Mouse (Mus musculus) limb, embryonic 13.5 days (tissue): ENCODE data around the gene Hist2h2aa2. TPM values are rescaled to one million over a fixed set of nuclear protein-coding genes. Genes with fewer than 3 reads are reported as not detected.
A peak's percentile ranks its signal among the peaks of the same experiment; 100 is the strongest.
"Not testable (repeated sequence)": the region's sequence is repeated elsewhere in the genome, so short reads cannot be mapped to it uniquely, and the experiment has no call there.

Experiments
- ATAC-seq: fragments of 200-750 bp; cut with Nextera tagmentation; 2 replicates; pipeline ENCODE4 v1.8.0; 2017; ENCODE audit warnings: low read depth, moderate number of reproducible peaks, moderate TSS enrichment; ENCODE audit not compliant: low FRiP score
- H3K27ac ChIP-seq: fragments of 300-500 bp; sonication (generic); 2 replicates; pipeline ENCODE4 v1.5.1; 2015; ENCODE audit warnings: inconsistent platforms, mild to moderate bottlenecking, moderate library complexity
- H3K27me3 ChIP-seq: fragments of 300-500 bp; sonication (generic); 2 replicates; pipeline ENCODE4 v1.6.1; 2015; ENCODE audit warnings: mild to moderate bottlenecking, inconsistent platforms
- H3K36me3 ChIP-seq: fragments of 300-500 bp; sonication (generic); 2 replicates; pipeline ENCODE4 v1.6.1; 2015; ENCODE audit warnings: inconsistent platforms, mild to moderate bottlenecking, moderate library complexity
- H3K4me1 ChIP-seq: fragments of 300-500 bp; sonication (generic); 2 replicates; pipeline ENCODE4 v1.6.1; 2015; ENCODE audit warnings: inconsistent platforms
- H3K4me2 ChIP-seq: fragments of 300-500 bp; sonication (generic); replicated peaks from 2 replicates; pipeline ENCODE4 v1.6.1; 2015; ENCODE audit warnings: inconsistent platforms, mild to moderate bottlenecking, moderate library complexity
- H3K4me3 ChIP-seq: fragments of 300-500 bp; sonication (generic); 2 replicates; pipeline ENCODE4 v1.5.1; 2015; ENCODE audit warnings: moderate library complexity, mild to moderate bottlenecking, inconsistent platforms
- H3K9ac ChIP-seq: fragments of 300-500 bp; sonication (generic); 2 replicates; pipeline ENCODE4 v1.6.1; 2015; ENCODE audit warnings: mild to moderate bottlenecking, inconsistent platforms
- H3K9me3 ChIP-seq: fragments of 300-500 bp; sonication (generic); 2 replicates; pipeline ENCODE4 v1.6.1; 2016; ENCODE audit warnings: inconsistent platforms
- WGBS: fragments of 180-500 bp; shearing (Covaris S2); methylation state at CpG from one replicate; pipeline ENCODE4 v1.1.7; 2015; 5-methylcytosine and 5-hydroxymethylcytosine counted together
- microRNA-seq: library from miRNA; unstranded; fragments of <30 nt; microRNA quantifications from one replicate; pipeline ENCODE4, GENCODE M21; 2016
- polyA plus RNA-seq: library from polyadenylated mRNA; unstranded; fragments of >200 nt; fragmentation: Nextera tagmentation; extraction: Ambion mirVana; gene quantifications from 2 replicates; pipeline ENCODE4 v1.2.1, GENCODE M21; 2015

Gene Hist2h2aa2
- polyA plus RNA-seq, 1 experiment from 2014 or later, result 48.0 TPM

DNA sequence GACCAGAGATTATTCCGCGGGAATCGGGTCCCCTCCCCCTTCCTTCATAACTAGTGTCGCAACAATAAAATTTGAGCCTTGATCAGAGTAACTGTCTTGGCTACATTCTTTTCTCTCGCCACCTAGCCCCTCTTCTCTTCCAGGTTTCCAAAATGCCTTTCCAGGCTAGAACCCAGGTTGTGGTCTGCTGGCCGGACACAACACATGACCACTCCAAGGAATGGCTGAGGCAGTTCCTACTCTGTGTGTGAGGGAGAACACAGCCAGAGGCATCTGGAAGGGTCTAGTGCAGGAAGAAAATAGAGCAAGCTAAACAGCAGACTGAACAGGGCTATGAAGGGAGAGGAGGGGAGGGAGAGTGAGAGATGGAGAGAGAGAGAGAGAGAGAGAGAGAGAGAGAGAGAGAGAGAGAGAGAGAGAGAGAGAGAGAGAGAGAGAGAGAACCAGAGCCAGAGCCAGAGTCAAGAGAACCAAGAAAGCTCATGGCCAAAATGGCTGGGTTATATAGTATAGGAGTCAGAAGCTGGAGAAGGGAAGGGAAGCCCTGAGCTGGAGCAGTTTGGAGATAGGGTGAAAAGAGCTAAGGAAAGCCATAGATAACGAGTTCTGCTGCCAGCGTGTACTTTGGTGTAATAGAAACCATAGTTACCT is 41.4 kb downstream of the Hist2h2aa2 start:
- H3K27ac ChIP-seq, H3K36me3 ChIP-seq, H3K4me3 ChIP-seq, H3K9me3 ChIP-seq, ATAC-seq, H3K27me3 ChIP-seq, H3K9ac ChIP-seq: not testable (repeated sequence)
- peak overlapping the region; percentile 94 for H3K4me2 ChIP-seq
- H3K4me1 ChIP-seq, result peaks cover 14% of the 10 kb centered on the region
- 34% methylated on average over 8 of the region's 8 CpGs for WGBS

DNA sequence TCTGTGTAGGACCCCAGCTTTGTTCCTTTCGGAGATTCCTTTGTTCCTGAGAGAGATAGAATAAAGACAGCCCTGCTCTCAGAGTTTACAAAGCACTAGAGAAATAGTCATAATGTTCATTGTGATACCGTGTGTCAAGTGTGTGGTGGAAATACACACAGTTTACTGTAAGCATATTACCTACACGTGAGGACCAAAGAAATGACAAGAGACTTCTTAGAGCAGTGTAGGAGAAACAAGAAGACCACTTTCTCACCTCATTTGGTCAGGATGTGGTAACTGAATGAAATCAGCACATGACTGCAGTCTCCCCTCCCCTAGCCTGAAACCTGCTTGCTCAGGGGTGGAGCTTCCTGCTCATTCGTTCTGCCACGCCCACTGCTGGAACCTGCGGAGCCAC is 41.9 kb downstream of the Hist2h2aa2 start:
- Histone ChIP-seq H3K9me3 (0 out of 2 replicates have a peak, but pooled peaks cover 5% of the 10 kb centered on the region), H3K4me3 (peak overlapping the region; percentile 70), H3K4me1 (peaks cover 14% of the 10 kb centered on the region), H3K36me3 (peaks cover 5% of the 10 kb centered on the region), H3K9ac (peak overlapping the region; percentile 19), H3K27me3 (no peaks in the 10 kb centered on the region), H3K27ac (0 out of 2 replicates have a peak overlapping the region, but pooled peaks have one; percentile 6), H3K4me2 (peak overlapping the region; percentile 94)
- ATAC-seq, result no peak
- WGBS, result 5% methylated on average over 6 of the region's 6 CpGs

DNA sequence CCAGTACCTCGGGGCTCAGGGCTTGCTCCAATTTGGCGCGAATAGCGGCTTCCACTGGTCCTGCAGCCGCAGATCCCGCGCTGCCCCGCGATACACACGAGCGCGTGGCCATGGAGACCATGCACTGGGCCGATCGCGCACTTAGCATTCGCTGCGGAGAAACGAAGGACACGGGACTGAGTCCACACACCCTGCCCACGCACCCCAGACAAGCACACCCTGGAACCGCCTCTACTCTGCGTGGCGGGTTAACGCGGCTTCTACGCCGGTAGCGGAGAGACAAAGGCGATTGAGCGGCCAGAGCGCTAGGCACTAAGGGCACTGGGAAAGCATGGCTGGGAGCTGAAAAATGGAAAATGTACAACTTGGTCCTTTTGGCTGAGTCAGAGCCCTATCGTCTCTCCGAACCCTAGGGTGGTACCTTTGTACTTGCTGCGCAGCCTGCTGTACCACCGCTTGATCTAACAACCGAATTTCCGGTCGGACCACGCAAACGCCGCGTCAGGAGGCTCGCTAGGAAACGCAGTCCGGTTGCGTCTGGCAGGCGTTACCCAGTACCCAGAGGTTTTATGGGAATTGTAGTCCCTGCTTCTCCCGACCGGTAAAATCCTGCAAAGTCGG is 42.8 kb downstream of the Hist2h2aa2 start:
- peak overlapping the region; percentile 94 for H3K4me2 ChIP-seq
- no peaks in the 10 kb centered on the region for H3K27me3 ChIP-seq
- peak; percentile 93 for ATAC-seq
- WGBS, result under 1% methylated on average over 50 of the region's 50 CpGs
- H3K9ac ChIP-seq, result peak overlapping the region; percentile 88
- H3K9me3 ChIP-seq, result 0 out of 2 replicates have a peak, but pooled peaks cover 5% of the 10 kb centered on the region
- H3K27ac ChIP-seq, result peak overlapping the region; percentile 95
- peak overlapping the region; percentile 70 for H3K4me3 ChIP-seq
- peaks cover 14% of the 10 kb centered on the region for H3K4me1 ChIP-seq
- peaks cover 5% of the 10 kb centered on the region for H3K36me3 ChIP-seq

DNA sequence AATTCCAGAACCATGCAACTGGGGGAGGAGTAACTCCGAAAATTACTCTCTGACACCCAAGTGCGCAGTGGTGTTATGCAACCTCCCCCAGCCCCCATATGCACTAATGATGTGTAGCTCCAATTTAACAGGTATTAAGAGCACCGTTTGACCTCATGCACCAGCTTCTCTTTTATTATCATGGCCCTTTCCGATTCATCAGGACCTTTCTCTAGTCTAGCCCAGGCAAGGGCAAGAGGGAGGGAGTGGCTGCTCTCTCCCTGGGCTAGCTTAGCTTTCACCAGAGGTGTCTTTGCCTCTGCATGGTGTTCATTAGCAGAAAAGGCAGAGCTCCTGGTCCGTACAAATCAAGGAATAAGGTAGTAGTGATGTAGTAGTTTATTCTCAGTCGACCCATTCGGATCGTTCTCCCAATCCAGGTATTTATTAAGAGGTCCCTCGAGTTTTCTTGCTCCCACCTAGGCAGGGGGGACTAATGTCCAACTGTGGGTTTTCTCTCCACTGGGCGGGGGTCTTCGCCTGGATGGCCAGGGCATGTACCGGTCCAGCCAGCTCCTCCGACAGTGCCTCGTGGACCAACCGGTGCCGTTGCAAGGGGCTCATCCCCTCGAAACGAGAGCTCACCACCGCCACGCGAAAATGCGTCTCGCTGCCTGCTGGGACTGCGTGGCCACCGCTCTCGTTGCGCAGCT is 43.5 kb downstream of the Hist2h2aa2 start:
- no peaks in the 10 kb centered on the region for H3K27me3 ChIP-seq
- peak overlapping the region; percentile 88 for H3K9ac ChIP-seq
- 0 out of 2 replicates have a peak, but pooled peaks cover 5% of the 10 kb centered on the region for H3K9me3 ChIP-seq
- WGBS, result 16% methylated on average over 27 of the region's 27 CpGs
- peaks cover 14% of the 10 kb centered on the region for H3K4me1 ChIP-seq
- H3K4me2 ChIP-seq, result peak overlapping the region; percentile 94
- peak overlapping the region; percentile 70 for H3K4me3 ChIP-seq
- peaks cover 5% of the 10 kb centered on the region for H3K36me3 ChIP-seq
- no peak; the same call in 1 of the 2 replicates for ATAC-seq
- H3K27ac ChIP-seq, result peak overlapping the region; percentile 95

DNA sequence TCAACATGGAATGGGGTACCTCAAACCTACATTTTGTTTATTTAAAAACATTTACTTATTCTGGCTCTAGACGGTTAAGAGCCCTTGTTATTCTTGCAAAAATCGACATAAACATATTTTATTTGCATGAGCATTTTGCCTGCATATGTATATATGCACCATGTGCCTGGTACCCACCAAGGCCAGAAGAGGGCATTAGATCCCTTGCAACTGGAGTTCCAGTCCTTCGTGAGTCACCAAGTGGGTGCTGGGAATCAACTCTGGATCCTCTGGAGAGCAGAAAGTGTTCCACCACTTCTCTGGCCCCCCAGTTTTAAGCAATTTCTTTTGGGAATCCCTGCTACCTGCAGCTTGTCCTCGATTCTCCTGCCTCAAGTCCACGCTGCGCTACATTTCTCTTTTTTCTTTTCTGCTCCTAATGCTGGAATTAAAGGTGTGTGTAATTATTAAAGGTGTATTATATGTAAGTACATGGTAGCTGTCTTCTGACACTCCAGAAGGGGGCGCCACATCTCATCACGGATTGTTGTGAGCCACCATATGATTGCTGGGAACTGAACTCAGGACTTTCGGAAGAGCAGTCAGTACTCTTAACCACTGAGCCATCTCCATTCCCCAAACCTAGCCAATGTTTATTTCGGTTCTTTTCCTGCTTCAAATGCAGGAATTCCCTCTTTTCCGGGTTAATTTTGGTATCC is 44.3 kb downstream of the Hist2h2aa2 start:
- 93% methylated on average over 11 of the region's 11 CpGs for WGBS
- no peak overlapping the region for H3K27ac ChIP-seq
- peak overlapping the region; percentile 94 for H3K4me2 ChIP-seq
- no peak overlapping the region for H3K9ac ChIP-seq
- H3K36me3 ChIP-seq, result peaks cover 9% of the 10 kb centered on the region
- no peaks in the 10 kb centered on the region for H3K27me3 ChIP-seq
- H3K4me3 ChIP-seq, result peak overlapping the region; percentile 70; the same call in 1 of the 2 replicates
- H3K9me3 ChIP-seq, result 0 out of 2 replicates have a peak, but pooled peaks cover 5% of the 10 kb centered on the region
- peaks cover 14% of the 10 kb centered on the region for H3K4me1 ChIP-seq
- ATAC-seq, result no peak

DNA sequence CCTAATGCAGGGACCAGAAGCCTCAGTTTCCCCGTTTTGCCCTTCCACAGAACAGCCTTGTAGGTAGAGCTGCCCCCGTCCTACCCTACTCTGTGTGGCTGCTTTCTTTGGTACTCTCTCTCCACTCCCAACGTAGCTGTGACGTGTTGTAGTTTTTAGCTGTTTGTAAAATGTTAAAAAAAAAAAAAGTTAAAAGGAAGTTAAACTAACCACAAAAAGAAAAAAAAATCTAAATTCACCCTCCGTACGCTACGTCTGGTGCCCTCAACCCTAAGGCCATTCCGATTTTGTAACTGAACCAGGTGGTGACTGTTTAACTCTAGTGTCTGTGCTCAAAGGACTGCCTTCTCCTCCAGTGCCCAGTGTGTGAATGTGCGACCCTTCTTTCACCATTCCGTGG is 45.1 kb downstream of the Hist2h2aa2 start:
- WGBS, result 85% methylated on average over 10 of the region's 10 CpGs
- Histone ChIP-seq H3K4me1 (peaks cover 14% of the 10 kb centered on the region), H3K9me3 (0 out of 2 replicates have a peak, but pooled peaks cover 5% of the 10 kb centered on the region), H3K36me3 (peaks cover 13% of the 10 kb centered on the region), H3K4me3 (no peak overlapping the region), H3K27ac (no peak overlapping the region), H3K4me2 (no peak overlapping the region), H3K9ac (no peak overlapping the region), H3K27me3 (no peaks in the 10 kb centered on the region)
- no peak for ATAC-seq

DNA sequence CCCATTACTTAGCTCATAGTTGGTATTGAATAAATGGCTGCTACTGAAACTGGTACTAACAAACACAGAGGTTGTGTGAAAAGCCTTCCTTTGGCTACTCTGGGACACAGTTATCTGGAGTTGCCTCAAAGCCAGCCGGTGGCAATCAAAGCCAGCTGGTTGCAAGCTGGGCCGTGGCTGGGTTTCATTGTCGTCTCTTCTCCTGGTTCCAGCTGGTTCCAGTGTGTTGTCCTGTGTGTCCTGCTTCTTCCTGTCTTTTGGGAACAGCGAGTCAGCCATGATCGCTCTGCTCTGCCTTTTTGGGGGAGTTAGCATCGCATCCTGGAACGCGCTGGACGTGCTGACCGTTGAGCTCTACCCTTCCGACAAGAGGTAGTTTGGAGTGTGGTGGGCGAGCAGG is 47.1 kb downstream of the Hist2h2aa2 start:
- no peak overlapping the region for H3K4me2 ChIP-seq
- WGBS, result 47% methylated on average over 12 of the region's 12 CpGs
- no peak overlapping the region for H3K27ac ChIP-seq
- peaks cover 11% of the 10 kb centered on the region for H3K4me1 ChIP-seq
- no peaks in the 10 kb centered on the region for H3K27me3 ChIP-seq
- H3K9ac ChIP-seq, result no peak overlapping the region
- no peak for ATAC-seq
- H3K4me3 ChIP-seq, result no peak overlapping the region
- peaks cover 23% of the 10 kb centered on the region for H3K36me3 ChIP-seq
- H3K9me3 ChIP-seq, result 0 out of 2 replicates have a peak, but pooled peaks cover 5% of the 10 kb centered on the region

Small RNA genes lying within 50 kb of the gene (microRNA-seq; reads per million reads assigned to microRNA genes)
- gene Gm44492 (not detected), gene Gm47311 (not detected), gene Gm47313 (not detected)

Other genes starting within 250 kb of the Hist2h2aa2 start
- 58.3 and 60.0 TPM in 2 replicates for gene Plekho1, start 244.3 kb downstream of the Hist2h2aa2 start, polyA plus RNA-seq
- 39.4 and 39.5 TPM in 2 replicates for gene Vps45, start 181.8 kb downstream of the Hist2h2aa2 start, polyA plus RNA-seq
- gene Otud7b, start 135.7 kb downstream of the Hist2h2aa2 start, polyA plus RNA-seq, result 28.8 and 30.3 TPM in 2 replicates
- 34.9 and 39.6 TPM in 2 replicates for gene Mtmr11, start 78.3 kb downstream of the Hist2h2aa2 start, polyA plus RNA-seq
- 179 and 186 TPM in 2 replicates for gene Sf3b4, start 67.9 kb downstream of the Hist2h2aa2 start, polyA plus RNA-seq
- gene Sv2a, start 59.1 kb downstream of the Hist2h2aa2 start, polyA plus RNA-seq, result 4.6 and 7.8 TPM in 2 replicates
- 51.1 and 55.2 TPM in 2 replicates for gene Bola1, start 20.6 kb downstream of the Hist2h2aa2 start, polyA plus RNA-seq
- gene Hist2h2ab, start 20.4 kb downstream of the Hist2h2aa2 start, polyA plus RNA-seq, result 1.3 TPM in 1 of 2 replicates, not detected in the other
- gene Hist2h2ac, start 19.4 kb downstream of the Hist2h2aa2 start, polyA plus RNA-seq, result 11.1 and 12.0 TPM in 2 replicates
- 6.7 and 7.2 TPM in 2 replicates for gene Hist2h2be, start 19.2 kb downstream of the Hist2h2aa2 start, polyA plus RNA-seq
- gene Hist2h3c2, start 1.1 kb downstream of the Hist2h2aa2 start, polyA plus RNA-seq, result 8.8 and 10.5 TPM in 2 replicates
- gene Hist2h2aa1, start 5.2 kb upstream of the Hist2h2aa2 start, polyA plus RNA-seq, result 19.0 and 30.4 TPM in 2 replicates
- gene Hist2h3c1, start 6.4 kb upstream of the Hist2h2aa2 start, polyA plus RNA-seq, result 0.73 TPM in 1 of 2 replicates, not detected in the other
- 15.5 and 16.9 TPM in 2 replicates for gene Hist2h4, start 23.0 kb upstream of the Hist2h2aa2 start, polyA plus RNA-seq
- gene Hist2h3b, start 28.4 kb upstream of the Hist2h2aa2 start, polyA plus RNA-seq, result 85.5 and 91.9 TPM in 2 replicates
- gene Hist2h2bb, start 29.5 kb upstream of the Hist2h2aa2 start, polyA plus RNA-seq, result 13.3 and 15.5 TPM in 2 replicates
- 1.7 TPM in 2 replicates for gene Fcgr1, start 53.7 kb upstream of the Hist2h2aa2 start, polyA plus RNA-seq
- gene BC107364, start 212.0 kb upstream of the Hist2h2aa2 start, polyA plus RNA-seq, result not detected in 2 replicates